Mouse (Mus musculus) liver, postnatal 0 days (tissue): ENCODE results near the gene 6030408B16Rik. TPM values are rescaled to one million over a fixed set of nuclear protein-coding genes. Genes with fewer than 3 reads are reported as not detected.
A peak's percentile ranks its signal among the peaks of the same experiment; 100 is the strongest.

Experiments
- ATAC-seq: fragments of 200-750 bp; cut with Nextera tagmentation; 2 replicates; pipeline ENCODE4 v1.8.0; 2017; ENCODE audit warnings: mild to moderate bottlenecking, moderate library complexity
- DNase-seq: peaks from one replicate; pipeline ENCODE4 v3.0.0-alpha.2; 2016
- H3K27ac ChIP-seq: fragments of 300-500 bp; sonication (generic); 2 replicates; pipeline ENCODE4 v1.5.1; 2014; ENCODE audit warnings: antibody characterized with exemption, moderate library complexity, mild to moderate bottlenecking, low read depth
- H3K27me3 ChIP-seq: fragments of 300-500 bp; sonication (generic); 2 replicates; pipeline ENCODE4 v1.6.1; 2014; ENCODE audit warnings: low read length, control low read depth, mixed read lengths; ENCODE audit not compliant: insufficient read depth
- H3K36me3 ChIP-seq: fragments of 300-500 bp; sonication (generic); replicated peaks from 2 replicates; pipeline ENCODE4 v1.6.1; 2014; ENCODE audit warnings: mild to moderate bottlenecking, control low read depth, low read length, moderate library complexity, mixed read lengths; ENCODE audit not compliant: insufficient read depth
- H3K4me1 ChIP-seq: fragments of 300-500 bp; sonication (generic); 2 replicates; pipeline ENCODE4 v1.6.1; 2014; ENCODE audit warnings: antibody characterized with exemption, mild to moderate bottlenecking, control low read depth; ENCODE audit not compliant: insufficient read depth
- H3K4me2 ChIP-seq: fragments of 300-500 bp; sonication (generic); 2 replicates; pipeline ENCODE4 v1.6.1; 2014; ENCODE audit warnings: low read depth, mild to moderate bottlenecking, low read length, moderate library complexity, mixed read lengths
- H3K4me3 ChIP-seq: fragments of 300-500 bp; sonication (generic); 2 replicates; pipeline ENCODE4 v1.5.1; 2014; ENCODE audit warnings: low read depth, low read length
- H3K9ac ChIP-seq: fragments of 300-500 bp; sonication (generic); replicated peaks from 2 replicates; pipeline ENCODE4 v1.6.1; 2014; ENCODE audit warnings: mild to moderate bottlenecking, moderate library complexity
- H3K9me3 ChIP-seq: fragments of 300-500 bp; sonication (generic); 2 replicates; pipeline ENCODE4 v1.6.1; 2016; ENCODE audit warnings: mild to moderate bottlenecking, control low read depth, low read length, mixed read lengths
- CTCF ChIP-seq: sonication (generic); IDR thresholded peaks from 2 replicates; pipeline ENCODE4 v1.5.1; 2016; ENCODE audit warnings: antibody characterized with exemption, low read depth
- EP300 ChIP-seq: IDR thresholded peaks from 2 replicates; pipeline ENCODE4 v1.6.1; 2016; ENCODE audit warnings: antibody characterized with exemption, low read depth, mild to moderate bottlenecking
- WGBS: fragments of 180-500 bp; shearing (Covaris S2); extraction: QIAGEN DNeasy Blood & Tissue Kit; methylation state at CpG from one replicate; pipeline ENCODE4 v1.1.7; 2014; ENCODE audit not compliant: insufficient replicate concordance; 5-methylcytosine and 5-hydroxymethylcytosine counted together
- polyA plus RNA-seq: library from polyadenylated mRNA; unstranded; fragments of >200 nt; fragmentation: Nextera tagmentation; extraction: Ambion mirVana; gene quantifications from 2 replicates; pipeline ENCODE4 v1.2.1, GENCODE M21; 2015

6030408B16Rik gene
- polyA plus RNA-seq, 1 experiment from 2014 or later, result 0.36 TPM

GRCm38 (mm10) chr15:101316913-101317813, 24.2 kb downstream of the 6030408B16Rik start:
- Histone ChIP-seq H3K4me1 (peaks cover 18% of the 10 kb centered on the region), H3K9me3 (no peaks in the 10 kb centered on the region), H3K27me3 (0 out of 2 replicates have a peak, but pooled peaks cover 3% of the 10 kb centered on the region), H3K9ac (peak overlapping the region; percentile 49), H3K4me2 (peak overlapping the region; percentile 66), H3K36me3 (no peaks in the 10 kb centered on the region), H3K4me3 (peak overlapping the region; percentile 49), H3K27ac (peak overlapping the region; percentile 80)
- ATAC-seq (no peak; the same call in 1 of the 2 replicates), DNase-seq (no peak)
- TF ChIP-seq CTCF, result no peak
- TF ChIP-seq EP300, result no peak
- 31% methylated on average over 18 of the region's 18 CpGs for WGBS

- no peaks in the 10 kb centered on the region for H3K36me3 ChIP-seq
- peaks cover 18% of the 10 kb centered on the region for H3K4me1 ChIP-seq
- WGBS, result 31% methylated on average over 2 of the region's 2 CpGs
- 0 out of 2 replicates have a peak overlapping the region, but pooled peaks have one; percentile 49 for H3K4me3 ChIP-seq
- no peaks in the 10 kb centered on the region for H3K9me3 ChIP-seq
- 0 out of 2 replicates have a peak, but pooled peaks cover 3% of the 10 kb centered on the region for H3K27me3 ChIP-seq
- ATAC-seq, result no peak
- peak overlapping the region; percentile 42; the same call in 1 of the 2 replicates for H3K9ac ChIP-seq
- DNase-seq, result no peak
- no peak for TF ChIP-seq EP300
- no peak for TF ChIP-seq CTCF
- H3K27ac ChIP-seq, result peak overlapping the region; percentile 80
- peak overlapping the region; percentile 66 for H3K4me2 ChIP-seq
Measured at GRCm38 (mm10) chr15:101317814-101318500, 24.9 kb downstream of the 6030408B16Rik start.

GRCm38 (mm10) chr15:101318889-101319765, 26.1 kb downstream of the 6030408B16Rik start:
- 0 out of 2 replicates have a peak overlapping the region, but pooled peaks have one; percentile 26 for H3K9ac ChIP-seq
- ATAC-seq (no peak), DNase-seq (no peak)
- peaks cover 18% of the 10 kb centered on the region for H3K4me1 ChIP-seq
- TF ChIP-seq EP300, result no peak
- H3K4me3 ChIP-seq, result no peak overlapping the region
- WGBS, result 48% methylated on average over 14 of the region's 14 CpGs
- H3K9me3 ChIP-seq, result no peaks in the 10 kb centered on the region
- no peak overlapping the region for H3K4me2 ChIP-seq
- H3K27me3 ChIP-seq, result 0 out of 2 replicates have a peak, but pooled peaks cover 3% of the 10 kb centered on the region
- H3K27ac ChIP-seq, result peak overlapping the region; percentile 80
- H3K36me3 ChIP-seq, result no peaks in the 10 kb centered on the region

GRCm38 (mm10) chr15:101320010-101320617, 27.1 kb downstream of the 6030408B16Rik start:
- peak overlapping the region; percentile 80 for H3K27ac ChIP-seq
- 41% methylated on average over 6 of the region's 6 CpGs for WGBS

DNA sequence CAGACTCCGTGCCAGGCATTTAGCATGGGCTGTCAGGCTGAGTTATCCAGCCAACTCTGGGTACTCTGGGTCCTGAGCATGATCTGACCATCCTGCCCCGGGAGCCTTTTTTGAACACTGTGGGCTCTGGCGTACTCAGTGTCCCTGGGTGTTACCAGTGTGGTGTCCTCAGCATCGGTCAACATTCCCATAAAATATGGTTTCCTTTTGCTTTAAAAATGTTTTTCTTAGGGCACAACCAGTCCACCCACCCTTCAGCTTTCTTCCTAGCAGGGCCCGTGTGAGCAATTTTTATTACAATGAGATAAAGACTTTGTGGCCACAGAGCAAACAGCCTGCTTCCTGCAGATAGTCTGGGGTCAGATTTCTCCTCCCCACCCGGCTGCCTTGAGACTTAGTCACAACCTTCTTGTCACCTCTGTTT, 27.6 kb downstream of the 6030408B16Rik start:
- H3K27me3 ChIP-seq, result 0 out of 2 replicates have a peak, but pooled peaks cover 3% of the 10 kb centered on the region
- no peak overlapping the region for H3K4me2 ChIP-seq
- H3K27ac ChIP-seq, result no peak overlapping the region
- 27% methylated on average over 6 of the region's 6 CpGs for WGBS
- no peak overlapping the region for H3K9ac ChIP-seq
- DNase-seq, result no peak
- peak; percentile 12; the same call in 1 of the 2 replicates for ATAC-seq
- no peaks in the 10 kb centered on the region for H3K9me3 ChIP-seq
- H3K36me3 ChIP-seq, result no peaks in the 10 kb centered on the region
- no peak overlapping the region for H3K4me3 ChIP-seq
- H3K4me1 ChIP-seq, result peaks cover 18% of the 10 kb centered on the region
- TF ChIP-seq EP300 (peak; percentile 70), CTCF (no peak)

More at GRCm38 (mm10) chr15:101320010-101320617, 27.1 kb downstream of the 6030408B16Rik start:
- no peak for TF ChIP-seq CTCF
- TF ChIP-seq EP300, result no peak
- H3K36me3 ChIP-seq, result no peaks in the 10 kb centered on the region
- no peak for ATAC-seq
- no peak overlapping the region for H3K4me3 ChIP-seq
- no peak overlapping the region for H3K9ac ChIP-seq
- no peaks in the 10 kb centered on the region for H3K9me3 ChIP-seq
- peaks cover 18% of the 10 kb centered on the region for H3K4me1 ChIP-seq
- no peak for DNase-seq
- no peak overlapping the region for H3K4me2 ChIP-seq
- H3K27me3 ChIP-seq, result 0 out of 2 replicates have a peak, but pooled peaks cover 3% of the 10 kb centered on the region
